Mouse (Mus musculus): ENCODE data around the gene Ppcs.

- TF ChIP-seq GATA1 (IDR thresholded peaks at IDR 0.05; ENCODE audit: borderline replicate concordance, low read length), result no peak
- TF ChIP-seq FLI1 (IDR thresholded peaks at IDR 0.05; ENCODE audit: low read length), result no peak
Observed at GRCm38 (mm10) chr4:119412791-119413190, 9.4 kb downstream of the Ppcs start.
